ENCODE assay signal across 9 mouse cellular contexts in genomic region chr2:129514923-129515920, GRCm38 (mm10). TPM values are rescaled to one million over a fixed set of nuclear protein-coding genes. Genes with fewer than 3 reads are reported as not detected.
DNase-seq lines count a peak whose midpoint lies in the region; ATAC-seq lines count a peak whose summit lies in the region.
"Had no signal": no experiment of that assay in that cellular context is flagged by ENCODE, and none has a peak within 500 bp of the region (broad histone marks: within the 10 kb centered on the region; RNA-seq: fewer than 3 reads in every experiment).

No protein-coding gene starts in this region.

- no peak for DNase-seq in embryonic facial prominence, embryonic 10.5 days (ENCODE audit: low spot score)
- DNase-seq in midbrain, embryonic 10.5 days (ENCODE audit: low spot score) = no peak
- no peak for DNase-seq in left cerebral cortex, postnatal 10 days (ENCODE audit: extremely low spot score in 1 of 2, low spot score in 2 of 2)
- no peak for DNase-seq in urinary bladder, postnatal 14 days (ENCODE audit: low spot score)

- H3K4me2 ChIP-seq in embryonic facial prominence, embryonic 13.5 days = no peak overlapping the region
- H3K4me2 ChIP-seq in midbrain, embryonic 15.5 days = no peak overlapping the region
- H3K4me2 ChIP-seq in liver, embryonic 16.5 days (ENCODE audit: low read depth, low read length) = no peak overlapping the region
- H3K4me2 ChIP-seq in stomach, embryonic 15.5 days = peak overlapping the region; percentile 5; the same call in 1 of the 2 replicates
- H3K4me2 ChIP-seq: embryonic facial prominence, embryonic 12.5 days had no signal

- H3K9me3 ChIP-seq in embryonic facial prominence, embryonic 13.5 days = no peaks in the 10 kb centered on the region
- H3K9me3 ChIP-seq in embryonic facial prominence, embryonic 10.5 days = no peaks in the 10 kb centered on the region
- H3K9me3 ChIP-seq in midbrain, embryonic 10.5 days (replicated peaks) = no peaks in the 10 kb centered on the region
- no peaks in the 10 kb centered on the region for H3K9me3 ChIP-seq in midbrain, embryonic 15.5 days
- H3K9me3 ChIP-seq in liver, embryonic 16.5 days (replicated peaks; ENCODE audit: control insufficient read depth, low read length) = no peaks in the 10 kb centered on the region
- no peaks in the 10 kb centered on the region for H3K9me3 ChIP-seq in stomach, embryonic 15.5 days
- H3K9me3 ChIP-seq: embryonic facial prominence, embryonic 12.5 days had no signal

- 0 out of 2 replicates have a peak overlapping the region, but pooled peaks have one; percentile 11 for H3K27ac ChIP-seq in embryonic facial prominence, embryonic 13.5 days
- no peak overlapping the region for H3K27ac ChIP-seq in embryonic facial prominence, embryonic 10.5 days (replicated peaks)
- peak overlapping the region; percentile 53 for H3K27ac ChIP-seq in midbrain, embryonic 10.5 days (replicated peaks)
- H3K27ac ChIP-seq in midbrain, embryonic 15.5 days = no peak overlapping the region
- 0 out of 2 replicates have a peak overlapping the region, but pooled peaks have one; percentile 4 for H3K27ac ChIP-seq in liver, embryonic 16.5 days (ENCODE audit: low read length)
- H3K27ac ChIP-seq in stomach, embryonic 15.5 days = peak overlapping the region; percentile 81
- H3K27ac ChIP-seq: embryonic facial prominence, embryonic 12.5 days had no signal

- H3K27me3 ChIP-seq in embryonic facial prominence, embryonic 13.5 days = no peaks in the 10 kb centered on the region
- no peaks in the 10 kb centered on the region for H3K27me3 ChIP-seq in embryonic facial prominence, embryonic 10.5 days (replicated peaks; ENCODE audit: low read depth, poor library complexity, severe bottlenecking)
- H3K27me3 ChIP-seq in midbrain, embryonic 10.5 days (ENCODE audit: low read depth, poor library complexity, severe bottlenecking) = no peaks in the 10 kb centered on the region
- H3K27me3 ChIP-seq in midbrain, embryonic 15.5 days (replicated peaks) = no peaks in the 10 kb centered on the region
- no peaks in the 10 kb centered on the region for H3K27me3 ChIP-seq in liver, embryonic 16.5 days (ENCODE audit: control insufficient read depth, insufficient read depth, low read depth, low read length)
- no peaks in the 10 kb centered on the region for H3K27me3 ChIP-seq in stomach, embryonic 15.5 days (replicated peaks)
- H3K27me3 ChIP-seq: embryonic facial prominence, embryonic 12.5 days had no signal

- H3K9ac ChIP-seq in embryonic facial prominence, embryonic 13.5 days = no peak overlapping the region
- H3K9ac ChIP-seq in midbrain, embryonic 15.5 days = no peak overlapping the region
- H3K9ac ChIP-seq in liver, embryonic 16.5 days (ENCODE audit: low read depth, low read length) = no peak overlapping the region
- no peak overlapping the region for H3K9ac ChIP-seq in stomach, embryonic 15.5 days
- H3K9ac ChIP-seq: embryonic facial prominence, embryonic 12.5 days had no signal

- H3K36me3 ChIP-seq in embryonic facial prominence, embryonic 13.5 days = no peaks in the 10 kb centered on the region
- no peaks in the 10 kb centered on the region for H3K36me3 ChIP-seq in embryonic facial prominence, embryonic 10.5 days (replicated peaks)
- no peaks in the 10 kb centered on the region for H3K36me3 ChIP-seq in midbrain, embryonic 10.5 days
- H3K36me3 ChIP-seq in midbrain, embryonic 15.5 days (replicated peaks) = no peaks in the 10 kb centered on the region
- no peaks in the 10 kb centered on the region for H3K36me3 ChIP-seq in liver, embryonic 16.5 days (ENCODE audit: control insufficient read depth, insufficient read depth)
- H3K36me3 ChIP-seq in stomach, embryonic 15.5 days = no peaks in the 10 kb centered on the region
- H3K36me3 ChIP-seq: embryonic facial prominence, embryonic 12.5 days had no signal

- 38% methylated on average over 16 of the region's 16 CpGs for WGBS in embryonic facial prominence, embryonic 13.5 days
- WGBS in embryonic facial prominence, embryonic 10.5 days = 39% methylated on average over 16 of the region's 16 CpGs
- WGBS in midbrain, embryonic 10.5 days = 44% methylated on average over 16 of the region's 16 CpGs
- WGBS in midbrain, embryonic 15.5 days = 37% methylated on average over 16 of the region's 16 CpGs
- 43% methylated on average over 16 of the region's 16 CpGs for WGBS in liver, embryonic 16.5 days (ENCODE audit: insufficient replicate concordance)
- 50% methylated on average over 16 of the region's 16 CpGs for WGBS in stomach, embryonic 15.5 days

- no peak for ATAC-seq in embryonic facial prominence, embryonic 13.5 days (ENCODE audit: insufficient number of reproducible peaks, insufficient read depth, low FRiP score, low TSS enrichment, low read depth)
- no peak for ATAC-seq in midbrain, embryonic 15.5 days (replicated peaks)
- peak; percentile 60 for ATAC-seq in liver, embryonic 16.5 days (ENCODE audit: low read depth)
- no peak; the same call in 1 of the 2 replicates for ATAC-seq in stomach, embryonic 15.5 days (ENCODE audit: insufficient read depth, low FRiP score, low read depth)

- intact Hi-C loops in left cerebral cortex, postnatal 10 days (cut with DNase I) = no loop called here

- H3K4me1 ChIP-seq in embryonic facial prominence, embryonic 13.5 days = peaks cover 6% of the 10 kb centered on the region; the same call in 1 of the 2 replicates
- H3K4me1 ChIP-seq in embryonic facial prominence, embryonic 10.5 days = peaks cover 13% of the 10 kb centered on the region
- H3K4me1 ChIP-seq in midbrain, embryonic 10.5 days = peaks cover 20% of the 10 kb centered on the region
- H3K4me1 ChIP-seq in midbrain, embryonic 15.5 days = no peaks in the 10 kb centered on the region
- no peaks in the 10 kb centered on the region for H3K4me1 ChIP-seq in liver, embryonic 16.5 days (ENCODE audit: control insufficient read depth, low read depth, low read length)
- no peaks in the 10 kb centered on the region for H3K4me1 ChIP-seq in stomach, embryonic 15.5 days
- H3K4me1 ChIP-seq: embryonic facial prominence, embryonic 12.5 days had no signal

- H3K4me3 ChIP-seq in embryonic facial prominence, embryonic 13.5 days = no peak overlapping the region
- H3K4me3 ChIP-seq in embryonic facial prominence, embryonic 10.5 days = no peak overlapping the region
- no peak overlapping the region for H3K4me3 ChIP-seq in midbrain, embryonic 10.5 days
- H3K4me3 ChIP-seq in midbrain, embryonic 15.5 days = no peak overlapping the region
- no peak overlapping the region for H3K4me3 ChIP-seq in liver, embryonic 16.5 days (ENCODE audit: low read depth, low read length)
- no peak overlapping the region for H3K4me3 ChIP-seq in stomach, embryonic 15.5 days (replicated peaks)
- H3K4me3 ChIP-seq: embryonic facial prominence, embryonic 12.5 days had no signal

RNA-seq across cellular contexts. Expression of gene F830045P16Rik, which starts 21.2 kb away (rescaled TPM):
- polyA plus RNA-seq in embryonic facial prominence, embryonic 13.5 days (2015; fragmentation: Nextera tagmentation; extraction: Ambion mirVana) = not detected in 2 replicates
- polyA plus RNA-seq in embryonic facial prominence, embryonic 10.5 days (2016; fragmentation: Nextera tagmentation; extraction: Ambion mirVana) = not detected in 2 replicates
- polyA plus RNA-seq in midbrain, embryonic 10.5 days (2016; fragmentation: Nextera tagmentation; extraction: Ambion mirVana) = not detected in 2 replicates
- polyA plus RNA-seq in midbrain, embryonic 15.5 days (2015; fragmentation: Nextera tagmentation; extraction: Ambion mirVana) = not detected in 2 replicates
- polyA plus RNA-seq in liver, embryonic 16.5 days (2015; fragmentation: Nextera tagmentation; extraction: Ambion mirVana) = 0.05 TPM in 1 of 2 replicates, not detected in the other
- polyA plus RNA-seq in stomach, embryonic 15.5 days (2015; fragmentation: Nextera tagmentation; extraction: Ambion mirVana) = 0.09 and 0.22 TPM in 2 replicates
- under 1 TPM; 0.24 to 0.30 TPM for total RNA-seq in left cerebral cortex, postnatal 10 days (2021)
- polyA plus RNA-seq: embryonic facial prominence, embryonic 12.5 days had no signal

Comparison
In these comparisons a context has a peak if more than half of its experiments do, and no peak if none do; other contexts are left out.
1. H3K27ac ChIP-seq: peak in embryonic facial prominence, embryonic 13.5 days (single experiment), midbrain, embryonic 10.5 days (single experiment), liver, embryonic 16.5 days (single experiment) and stomach, embryonic 15.5 days (single experiment); none in embryonic facial prominence, embryonic 10.5 days (single experiment) and midbrain, embryonic 15.5 days (single experiment).